Mouse (Mus musculus) midbrain, embryonic 11.5 days (tissue): ENCODE results near the gene Slx4ip. TPM values are rescaled to one million over a fixed set of nuclear protein-coding genes. Genes with fewer than 3 reads are reported as not detected.
A peak's percentile ranks its signal among the peaks of the same experiment; 100 is the strongest.

Experiments used
- ATAC-seq: fragments of 200-750 bp; cut with Nextera tagmentation; 2 replicates; pipeline ENCODE4 v1.8.0; 2017; ENCODE audit warnings: moderate TSS enrichment, moderate library complexity; ENCODE audit not compliant: low FRiP score
- DNase-seq: peaks from one replicate; pipeline ENCODE4 v3.0.0; 2015; ENCODE audit warnings: low spot score; ENCODE audit errors: missing footprints
- H3K27ac ChIP-seq: fragments of 300-500 bp; sonication (generic); 2 replicates; pipeline ENCODE4 v1.5.1; 2014; ENCODE audit warnings: low read depth, low read length
- H3K27me3 ChIP-seq: fragments of 300-500 bp; sonication (generic); 2 replicates; pipeline ENCODE4 v1.6.1; 2014; ENCODE audit warnings: mild to moderate bottlenecking, low read length, moderate library complexity, mixed read lengths; ENCODE audit not compliant: control insufficient read depth, insufficient read depth
- H3K36me3 ChIP-seq: fragments of 300-500 bp; sonication (generic); 2 replicates; pipeline ENCODE4 v1.6.1; 2014; ENCODE audit warnings: mild to moderate bottlenecking, low read length, moderate library complexity, mixed read lengths; ENCODE audit not compliant: control insufficient read depth, insufficient read depth
- H3K4me1 ChIP-seq: fragments of 300-500 bp; sonication (generic); 2 replicates; pipeline ENCODE4 v1.6.1; 2014; ENCODE audit warnings: low read length; ENCODE audit not compliant: control insufficient read depth, insufficient read depth
- H3K4me2 ChIP-seq: fragments of 300-500 bp; sonication (generic); 2 replicates; pipeline ENCODE4 v1.6.1; 2014; ENCODE audit warnings: mild to moderate bottlenecking, moderate library complexity
- H3K4me3 ChIP-seq: fragments of 300-500 bp; sonication (generic); 2 replicates; pipeline ENCODE4 v1.5.1; 2014; ENCODE audit warnings: low read depth, low read length
- H3K9ac ChIP-seq: fragments of 300-500 bp; sonication (generic); 2 replicates; pipeline ENCODE4 v1.6.1; 2014; ENCODE audit warnings: low read length
- H3K9me3 ChIP-seq: fragments of 300-500 bp; sonication (generic); 2 replicates; pipeline ENCODE4 v1.6.1; 2016; ENCODE audit warnings: low read length; ENCODE audit not compliant: control insufficient read depth
- WGBS: fragments of 180-500 bp; shearing (Covaris S2); extraction: QIAGEN DNeasy Blood & Tissue Kit; methylation state at CpG from one replicate; pipeline ENCODE4 v1.1.7; 2014; 5-methylcytosine and 5-hydroxymethylcytosine counted together
- polyA plus RNA-seq: library from polyadenylated mRNA; unstranded; fragments of >200 nt; fragmentation: Nextera tagmentation; extraction: Ambion mirVana; gene quantifications from 2 replicates; pipeline ENCODE4 v1.2.1, GENCODE M21; 2014

Slx4ip gene
- polyA plus RNA-seq, 1 experiment from 2014 or later = 9.6 TPM

DNA sequence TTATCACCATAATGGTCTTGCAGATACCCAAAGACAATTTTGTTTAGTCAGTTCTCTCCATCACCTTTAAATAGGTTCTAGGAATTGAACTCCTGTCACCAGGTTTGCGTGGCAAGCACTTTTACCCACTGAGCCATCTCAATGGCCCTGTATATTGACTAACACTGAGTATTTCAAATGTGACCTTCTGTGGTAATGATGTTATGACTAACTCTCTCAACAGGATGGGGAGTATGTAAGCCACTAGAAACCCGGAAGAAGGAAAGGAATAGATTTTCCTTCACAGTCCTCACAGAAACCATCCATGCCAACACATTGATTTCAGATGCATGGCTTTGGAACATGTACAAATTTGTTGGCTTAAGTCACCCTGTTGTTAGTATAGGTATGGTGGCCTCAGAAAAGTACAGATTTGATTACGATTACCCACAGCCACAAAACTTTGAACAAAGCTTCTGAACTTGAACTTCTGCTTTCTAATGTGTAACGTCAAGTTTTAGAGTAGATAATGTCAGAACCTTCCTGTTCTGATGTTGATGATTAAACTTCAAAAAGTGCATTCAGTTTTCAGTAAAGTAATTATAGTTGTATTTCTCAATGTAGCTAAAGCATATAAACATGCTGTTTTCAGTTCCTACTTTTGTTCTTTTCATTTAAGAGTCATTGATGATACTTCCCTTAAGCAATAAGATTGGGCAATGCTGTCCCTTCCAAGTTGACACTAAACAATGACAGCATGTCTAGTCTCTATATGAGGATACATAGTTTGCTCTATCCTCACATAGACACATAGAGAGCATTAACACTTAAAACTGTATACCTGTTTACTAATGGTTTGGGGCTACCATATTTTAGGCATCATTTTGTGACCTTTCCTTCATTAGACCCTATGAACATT, 45.6 kb downstream of the Slx4ip start:
- Histone ChIP-seq H3K9ac (no peak overlapping the region), H3K4me2 (no peak overlapping the region), H3K36me3 (no peaks in the 10 kb centered on the region), H3K4me1 (no peaks in the 10 kb centered on the region), H3K9me3 (no peaks in the 10 kb centered on the region), H3K4me3 (no peak overlapping the region), H3K27ac (no peak overlapping the region), H3K27me3 (no peaks in the 10 kb centered on the region)
- no peak for ATAC-seq
- WGBS = 96% methylated on average over 4 of the region's 4 CpGs
- no peak for DNase-seq

DNA sequence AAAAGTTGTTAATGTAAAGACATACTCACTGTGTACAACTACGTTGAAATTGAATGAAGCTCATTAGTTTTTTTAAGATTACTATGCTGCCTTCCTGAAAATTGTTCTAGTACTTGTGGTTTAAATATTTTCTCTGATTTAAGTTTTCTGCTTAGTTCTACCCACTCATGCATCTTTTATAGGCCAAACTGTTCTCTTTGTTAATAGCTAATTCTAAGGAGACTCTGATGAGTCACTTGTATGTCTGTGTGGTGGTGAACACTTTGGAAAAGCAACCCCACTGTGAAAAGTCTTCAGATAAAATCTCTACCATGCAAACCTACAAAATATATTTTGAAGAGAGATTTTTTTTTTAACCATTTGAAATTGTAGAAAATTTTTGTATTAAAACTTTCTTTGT, 47.2 kb downstream of the Slx4ip start:
- Histone ChIP-seq H3K9ac (no peak overlapping the region), H3K4me1 (no peaks in the 10 kb centered on the region), H3K9me3 (no peaks in the 10 kb centered on the region), H3K36me3 (no peaks in the 10 kb centered on the region), H3K27me3 (no peaks in the 10 kb centered on the region), H3K4me3 (no peak overlapping the region), H3K4me2 (no peak overlapping the region), H3K27ac (no peak overlapping the region)
- DNase-seq (no peak), ATAC-seq (no peak)
- 84% methylated on average over 1 of the region's 1 CpGs for WGBS

DNA sequence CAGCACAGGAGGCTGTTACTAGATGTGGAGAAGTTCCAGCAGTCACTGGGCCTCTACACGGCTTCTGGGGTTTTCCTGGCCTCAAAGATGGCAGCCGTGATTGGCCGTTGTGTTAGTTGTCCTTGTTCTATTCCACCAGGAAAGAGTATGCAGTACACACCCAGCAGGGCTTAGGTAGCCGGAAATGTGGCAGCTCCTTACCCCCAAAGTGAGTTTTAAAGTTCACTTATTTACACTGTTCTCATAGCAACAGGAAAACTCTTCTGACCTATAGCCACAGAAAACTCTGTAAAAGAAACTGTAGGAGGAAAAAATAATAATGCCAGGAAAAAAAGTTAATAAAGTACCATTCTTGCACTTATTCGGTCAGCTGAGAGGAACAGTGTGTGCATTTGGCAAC, 55.3 kb downstream of the Slx4ip start:
- ATAC-seq = no peak
- Histone ChIP-seq H3K27me3 (no peaks in the 10 kb centered on the region), H3K27ac (no peak overlapping the region), H3K4me3 (no peak overlapping the region), H3K4me1 (no peaks in the 10 kb centered on the region), H3K4me2 (no peak overlapping the region), H3K9ac (no peak overlapping the region), H3K36me3 (no peaks in the 10 kb centered on the region), H3K9me3 (no peaks in the 10 kb centered on the region)
- DNase-seq = no peak
- 84% methylated on average over 5 of the region's 5 CpGs for WGBS

DNA sequence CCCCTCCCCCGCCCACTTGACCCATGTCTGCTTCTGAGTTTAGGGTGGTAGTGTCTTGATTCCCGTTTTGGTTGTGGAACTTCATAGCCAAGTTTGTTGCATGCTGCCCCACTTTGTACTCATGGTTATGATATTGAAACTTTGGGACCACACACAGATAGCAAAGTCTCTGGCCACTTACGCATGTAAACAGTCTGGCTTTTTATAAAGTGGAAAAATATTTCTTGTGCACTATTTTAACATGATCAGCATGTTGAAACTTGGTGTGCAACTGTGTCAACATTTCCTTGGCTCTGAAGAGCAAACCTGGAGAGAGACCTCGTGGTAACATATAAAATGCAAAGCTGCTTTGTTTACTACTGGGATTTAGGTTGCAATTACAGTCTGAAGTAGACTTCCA, 56.5 kb downstream of the Slx4ip start:
- Histone ChIP-seq H3K9me3 (no peaks in the 10 kb centered on the region), H3K9ac (no peak overlapping the region), H3K4me2 (no peak overlapping the region), H3K27ac (no peak overlapping the region), H3K4me1 (no peaks in the 10 kb centered on the region), H3K36me3 (no peaks in the 10 kb centered on the region), H3K27me3 (no peaks in the 10 kb centered on the region), H3K4me3 (no peak overlapping the region)
- ATAC-seq (no peak), DNase-seq (no peak)
- WGBS = 81% methylated on average over 4 of the region's 4 CpGs

DNA sequence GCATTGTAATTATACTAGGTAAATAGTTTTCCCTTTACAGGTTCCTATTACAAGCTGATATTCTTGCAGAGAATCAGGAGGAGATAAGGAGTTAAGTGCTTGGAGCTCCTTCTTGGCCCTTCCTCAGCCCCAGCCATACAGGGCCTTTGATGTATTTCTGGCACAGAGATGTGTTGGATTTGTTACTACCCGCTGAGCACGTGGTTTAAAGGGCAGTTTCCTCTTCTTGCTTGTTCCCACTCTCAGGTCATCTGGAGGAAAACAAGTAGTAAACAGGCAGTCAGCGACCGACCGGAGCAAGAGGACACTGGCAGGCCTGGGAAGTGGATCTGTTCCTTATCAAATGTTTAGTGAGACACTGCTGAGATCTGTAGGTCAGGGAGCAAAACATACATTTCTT, 56.9 kb downstream of the Slx4ip start:
- no peak overlapping the region for H3K4me3 ChIP-seq
- H3K27ac ChIP-seq = no peak overlapping the region
- ATAC-seq (no peak), DNase-seq (no peak)
- H3K4me1 ChIP-seq = no peaks in the 10 kb centered on the region
- H3K9me3 ChIP-seq = no peaks in the 10 kb centered on the region
- H3K9ac ChIP-seq = no peak overlapping the region
- 63% methylated on average over 5 of the region's 5 CpGs for WGBS
- no peaks in the 10 kb centered on the region for H3K36me3 ChIP-seq
- no peaks in the 10 kb centered on the region for H3K27me3 ChIP-seq
- no peak overlapping the region for H3K4me2 ChIP-seq

DNA sequence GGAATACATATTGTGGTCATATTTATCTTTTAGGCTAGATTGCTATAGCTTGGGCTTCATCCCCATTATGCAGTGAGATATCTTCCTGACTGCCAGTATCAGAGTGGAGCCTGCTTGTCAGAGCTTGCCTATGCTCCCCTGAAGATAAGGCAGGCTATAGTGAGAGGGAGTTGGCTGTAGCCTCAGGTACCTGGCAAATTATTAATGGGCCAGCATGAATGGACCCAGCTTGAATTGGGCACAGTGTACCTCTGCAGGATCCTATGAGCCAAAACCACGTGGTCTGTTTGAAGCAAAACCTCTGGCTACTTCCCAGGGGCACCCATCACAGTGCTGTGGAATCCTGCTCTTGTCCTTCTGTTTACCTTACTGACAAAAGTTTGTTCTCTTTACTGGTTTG, 61.2 kb downstream of the Slx4ip start:
- ATAC-seq = no peak
- 59% methylated on average over 1 of the region's 1 CpGs for WGBS

DNA sequence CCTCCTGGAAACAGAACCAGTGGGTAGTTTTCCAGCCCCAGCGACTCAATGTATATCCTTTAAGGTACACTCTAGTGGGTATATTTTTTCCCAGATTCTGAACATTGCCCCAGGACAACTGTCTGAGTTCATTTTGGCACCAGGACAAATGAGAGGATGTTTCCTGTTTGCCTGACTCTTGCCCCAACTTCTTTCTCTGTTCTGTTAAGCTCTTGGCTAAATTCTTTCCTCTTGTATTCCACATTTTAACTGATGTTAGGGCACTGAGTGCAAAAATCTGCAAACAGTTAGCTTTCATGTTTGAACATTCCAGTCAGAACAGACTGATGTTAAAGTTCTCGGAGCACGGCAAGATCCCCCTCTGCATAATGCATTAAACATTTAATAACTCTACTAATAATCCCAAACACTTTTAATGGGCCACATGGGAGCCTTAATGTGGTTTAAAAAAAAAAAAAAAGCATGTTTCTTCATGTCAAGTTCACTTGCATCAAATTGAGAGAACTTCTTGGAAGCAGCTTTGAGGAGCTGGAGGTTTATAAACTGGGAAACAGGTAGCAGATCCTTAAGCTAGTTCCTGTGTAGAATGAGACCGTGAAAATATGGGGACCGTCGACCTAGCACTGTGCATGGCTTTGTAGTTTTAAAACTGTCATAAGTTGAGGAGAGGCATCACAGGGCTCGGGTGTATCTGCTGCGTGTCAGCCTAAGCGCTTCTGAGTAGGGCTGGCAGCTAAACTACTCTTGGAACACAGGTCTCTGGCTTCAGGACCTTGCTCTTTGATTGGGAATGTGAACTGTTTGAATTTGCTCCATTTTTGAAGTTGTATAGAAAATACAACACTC, 64.9 kb downstream of the Slx4ip start:
- DNase-seq (no peak), ATAC-seq (no peak)
- peaks cover 2% of the 10 kb centered on the region; the same call in 1 of the 2 replicates for H3K4me1 ChIP-seq
- H3K4me3 ChIP-seq = no peak overlapping the region
- no peak overlapping the region for H3K4me2 ChIP-seq
- H3K9ac ChIP-seq = no peak overlapping the region
- WGBS = 85% methylated on average over 9 of the region's 9 CpGs
- H3K36me3 ChIP-seq = no peaks in the 10 kb centered on the region
- no peaks in the 10 kb centered on the region for H3K9me3 ChIP-seq
- no peaks in the 10 kb centered on the region for H3K27me3 ChIP-seq
- H3K27ac ChIP-seq = no peak overlapping the region

More for the DNA sequence above, 61.2 kb downstream of the Slx4ip start:
- H3K4me2 ChIP-seq = no peak overlapping the region
- no peak overlapping the region for H3K9ac ChIP-seq
- no peaks in the 10 kb centered on the region for H3K36me3 ChIP-seq
- no peaks in the 10 kb centered on the region for H3K4me1 ChIP-seq
- H3K27me3 ChIP-seq = no peaks in the 10 kb centered on the region
- DNase-seq = no peak
- no peaks in the 10 kb centered on the region for H3K9me3 ChIP-seq
- H3K4me3 ChIP-seq = no peak overlapping the region
- no peak overlapping the region for H3K27ac ChIP-seq

DNA sequence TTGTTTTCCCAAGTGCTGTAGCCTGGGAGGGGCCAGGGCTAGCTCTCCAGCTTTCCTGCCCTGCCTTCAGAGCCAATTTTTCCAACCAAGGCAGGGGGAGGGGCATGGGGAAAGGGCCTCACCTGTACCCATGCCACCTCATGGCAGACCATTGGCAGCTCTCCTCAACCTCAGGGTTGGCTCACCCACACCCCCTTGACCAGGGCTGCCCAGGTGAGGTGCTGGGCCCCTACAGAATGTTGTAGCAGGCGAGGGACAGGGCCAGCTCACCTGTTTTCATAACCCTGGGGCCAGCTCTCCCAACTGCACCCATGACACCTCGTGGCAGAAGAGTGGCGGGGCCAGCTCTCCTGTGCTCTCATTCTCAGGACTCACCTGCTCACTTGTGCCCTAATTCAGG, 67.7 kb downstream of the Slx4ip start:
- no peak overlapping the region for H3K9ac ChIP-seq
- H3K4me1 ChIP-seq = peaks cover 2% of the 10 kb centered on the region; the same call in 1 of the 2 replicates
- H3K27ac ChIP-seq = no peak overlapping the region
- DNase-seq (no peak), ATAC-seq (0 out of 2 replicates have a peak, but pooled peaks have one; percentile 16)
- H3K4me2 ChIP-seq = no peak overlapping the region
- H3K36me3 ChIP-seq = no peaks in the 10 kb centered on the region
- no peak overlapping the region for H3K4me3 ChIP-seq
- no peaks in the 10 kb centered on the region for H3K9me3 ChIP-seq
- H3K27me3 ChIP-seq = no peaks in the 10 kb centered on the region
- WGBS = 76% methylated on average over 3 of the region's 3 CpGs

DNA sequence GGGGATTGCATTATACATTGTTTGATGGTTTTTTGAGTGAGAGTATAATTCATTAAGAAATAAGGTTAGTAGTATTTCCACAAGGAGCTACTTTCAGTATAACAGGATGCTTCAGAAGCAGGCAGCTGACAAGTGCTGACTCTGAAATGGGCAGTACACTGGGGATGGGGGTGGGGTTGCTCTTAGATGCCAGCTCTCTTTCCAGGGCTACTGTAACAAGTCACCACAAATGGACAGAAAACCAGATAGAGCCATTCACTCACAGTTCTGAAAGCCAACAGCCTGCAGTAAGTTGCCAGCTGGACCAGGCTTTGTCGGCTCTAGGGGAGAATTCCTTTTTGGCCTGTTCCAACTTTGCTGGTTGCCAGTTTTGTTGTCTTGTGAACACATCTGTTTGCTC, 84.8 kb downstream of the Slx4ip start:
- 88% methylated on average over 1 of the region's 1 CpGs for WGBS
- Histone ChIP-seq H3K4me1 (no peaks in the 10 kb centered on the region), H3K27me3 (no peaks in the 10 kb centered on the region), H3K27ac (no peak overlapping the region), H3K9ac (no peak overlapping the region), H3K36me3 (no peaks in the 10 kb centered on the region), H3K4me2 (no peak overlapping the region), H3K4me3 (no peak overlapping the region), H3K9me3 (no peaks in the 10 kb centered on the region)
- DNase-seq (no peak), ATAC-seq (no peak)
